Mouse (Mus musculus): ENCODE data around the gene Fam177a. TPM values are rescaled to one million over a fixed set of nuclear protein-coding genes. Genes with fewer than 3 reads are reported as not detected.
A peak's percentile ranks its signal among the peaks of the same experiment; 100 is the strongest.
"Not testable (repeated sequence)": the region's sequence is repeated elsewhere in the genome, so short reads cannot be mapped to it uniquely, and the experiment has no call there.

Fam177a gene
- 17.1 and 21.3 TPM in 2 replicates for total RNA-seq (2017)

- peak; percentile 80 for ATAC-seq (ENCODE audit: extremely low read depth, insufficient number of reproducible peaks, low FRiP score, poor library complexity, severe bottlenecking)
Observed at GRCm38 (mm10) chr12:55124242-55124641, at the start of gene Fam177a. TSS of gene Fam177a (plus strand) at chr12:55124469.

GRCm38 (mm10) chr12:55075296-55075695 is 49.0 kb upstream of the Fam177a start:
- ATAC-seq (ENCODE audit: extremely low read depth, insufficient number of reproducible peaks, low FRiP score, poor library complexity, severe bottlenecking) = no peak

- ATAC-seq (ENCODE audit: extremely low read depth, insufficient number of reproducible peaks, low FRiP score, poor library complexity, severe bottlenecking) = not testable (repeated sequence)
Observed at GRCm38 (mm10) chr12:55078706-55079105, 45.6 kb upstream of the Fam177a start.

- ATAC-seq (ENCODE audit: extremely low read depth, insufficient number of reproducible peaks, low FRiP score, poor library complexity, severe bottlenecking) = peak; percentile 94
Observed at GRCm38 (mm10) chr12:55079726-55080600, 44.3 kb upstream of the Fam177a start, which contains the start of the genes 2700097O09Rik and Srp54a. TSS of gene 2700097O09Rik (minus strand) at chr12:55080110. TSS of gene Srp54a (plus strand) at chr12:55080262.

- 0 out of 2 replicates have a peak, but pooled peaks have one; percentile 7 for ATAC-seq (ENCODE audit: extremely low read depth, insufficient number of reproducible peaks, low FRiP score, poor library complexity, severe bottlenecking)
Observed at GRCm38 (mm10) chr12:55080601-55080942, 43.7 kb upstream of the Fam177a start.

GRCm38 (mm10) chr12:55092127-55092526 is 32.1 kb upstream of the Fam177a start:
- not testable (repeated sequence) for ATAC-seq (ENCODE audit: extremely low read depth, insufficient number of reproducible peaks, low FRiP score, poor library complexity, severe bottlenecking)

DNA sequence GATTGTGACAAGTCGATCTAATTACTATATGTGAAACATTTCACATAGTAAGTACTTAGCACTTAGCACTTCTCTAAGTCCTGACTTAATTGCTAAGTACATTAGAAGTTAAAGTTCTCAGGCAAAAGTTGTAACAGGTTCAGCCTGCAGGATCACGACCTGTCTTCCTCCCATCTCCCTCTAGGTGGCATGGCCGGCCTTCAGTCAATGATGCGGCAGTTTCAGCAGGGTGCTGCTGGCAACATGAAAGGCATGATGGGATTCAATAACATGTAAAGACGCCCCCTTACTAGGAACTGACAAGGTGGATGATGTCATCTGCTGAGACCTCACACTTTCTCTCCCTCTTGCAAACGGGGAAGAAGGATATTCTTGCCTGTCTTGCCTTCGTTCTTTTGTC is 11.7 kb upstream of the Fam177a start:
- peak; percentile 38; the same call in 1 of the 2 replicates for ATAC-seq (ENCODE audit: extremely low read depth, insufficient number of reproducible peaks, low FRiP score, poor library complexity, severe bottlenecking)

DNA sequence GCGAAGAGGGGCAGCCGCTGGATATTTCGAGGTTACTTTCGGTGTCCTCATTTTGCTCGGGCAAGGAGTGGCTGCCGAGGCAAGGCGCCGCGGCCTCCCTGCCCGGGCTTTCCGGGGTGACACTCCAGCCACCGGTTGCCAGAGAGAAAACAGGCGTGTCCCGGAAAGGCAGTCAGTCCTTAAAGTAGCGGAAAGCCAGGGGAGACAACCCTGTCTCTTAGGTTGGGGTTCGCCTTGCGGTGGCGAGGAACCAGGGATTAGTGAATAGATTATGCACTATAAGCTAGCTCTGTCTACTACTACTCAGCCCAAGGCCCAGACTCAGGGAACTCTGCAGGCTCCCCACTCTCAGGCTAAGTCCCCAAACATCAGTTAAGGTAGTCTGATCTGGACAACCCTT is 462 bp downstream of the Fam177a start:
- peak; percentile 23; the same call in 1 of the 2 replicates for ATAC-seq (ENCODE audit: extremely low read depth, insufficient number of reproducible peaks, low FRiP score, poor library complexity, severe bottlenecking)

DNA sequence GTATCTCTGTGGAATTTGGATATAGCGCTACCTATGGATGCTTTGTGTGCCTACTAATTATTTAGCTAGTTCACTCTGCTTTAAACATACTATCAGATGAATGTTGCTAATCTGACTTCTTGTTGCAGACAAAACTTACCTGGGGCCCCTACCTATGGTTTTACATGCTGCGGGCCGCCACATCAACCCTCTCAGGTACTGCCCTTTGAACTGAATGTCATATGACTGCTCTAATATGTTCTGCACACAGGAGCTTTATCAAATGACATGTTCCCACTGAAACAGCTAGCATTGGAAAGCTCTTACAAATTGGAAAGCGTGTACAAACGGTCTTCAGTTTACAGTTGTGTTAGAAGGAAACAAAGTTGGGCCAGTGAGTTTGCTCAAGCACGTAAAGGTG is 11.3 kb downstream of the Fam177a start:
- ATAC-seq (ENCODE audit: extremely low read depth, insufficient number of reproducible peaks, low FRiP score, poor library complexity, severe bottlenecking) = not testable (repeated sequence)

DNA sequence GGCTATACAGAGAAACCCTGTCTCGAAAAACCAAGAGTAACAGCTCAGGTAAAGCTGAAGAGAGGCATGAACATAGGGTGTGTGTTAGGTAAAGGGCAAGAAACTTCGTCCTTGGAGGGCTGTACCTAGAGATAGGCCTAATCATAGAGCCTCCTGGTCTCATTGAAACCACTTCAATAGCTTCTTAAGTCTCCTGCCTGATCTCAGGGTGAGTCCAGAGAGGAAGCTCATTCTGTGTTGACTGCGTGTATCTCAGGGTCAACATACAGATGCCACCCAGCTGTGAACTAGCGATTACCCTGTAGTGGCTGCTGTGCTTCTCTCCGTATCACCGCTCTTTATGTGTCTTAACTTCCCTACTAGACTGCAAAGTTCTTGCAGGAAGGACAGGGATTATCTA is 13.6 kb downstream of the Fam177a start:
- not testable (repeated sequence) for ATAC-seq (ENCODE audit: extremely low read depth, insufficient number of reproducible peaks, low FRiP score, poor library complexity, severe bottlenecking)

- ATAC-seq (ENCODE audit: extremely low read depth, insufficient number of reproducible peaks, low FRiP score, poor library complexity, severe bottlenecking) = peak; percentile 93
Observed at GRCm38 (mm10) chr12:55154559-55155448, 30.5 kb downstream of the Fam177a start, which contains the start of gene Srp54b. TSS of gene Srp54b (plus strand) at chr12:55155104.

- peak; percentile 14; the same call in 1 of the 2 replicates for ATAC-seq (ENCODE audit: extremely low read depth, insufficient number of reproducible peaks, low FRiP score, poor library complexity, severe bottlenecking)
Observed at GRCm38 (mm10) chr12:55155449-55155783, 31.1 kb downstream of the Fam177a start.

DNA sequence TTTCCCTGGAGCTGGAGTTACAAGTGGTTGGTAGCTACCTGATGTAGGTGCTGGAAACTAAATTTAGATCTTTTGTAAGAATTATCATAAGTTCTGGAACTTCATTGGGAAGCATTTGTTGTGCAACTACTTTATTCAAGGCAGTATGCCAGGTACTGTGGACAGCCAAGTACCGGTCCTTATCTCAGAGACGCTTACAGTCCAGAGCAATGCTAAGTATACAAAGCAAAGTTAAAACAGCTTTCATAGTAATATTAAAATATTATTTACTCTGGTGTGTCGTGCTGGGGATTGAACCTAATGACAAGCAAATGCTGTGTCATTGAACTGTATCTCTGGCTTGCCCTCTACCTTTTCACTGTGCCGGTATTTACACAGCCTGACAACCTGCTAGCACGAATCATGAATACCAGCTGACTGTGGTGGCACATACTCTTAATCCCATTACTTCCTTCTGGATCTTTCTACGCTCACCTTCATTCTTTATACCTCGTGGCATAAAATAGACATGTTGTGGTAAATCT is 42.8 kb downstream of the Fam177a start:
- ATAC-seq (ENCODE audit: extremely low read depth, insufficient number of reproducible peaks, low FRiP score, poor library complexity, severe bottlenecking) = not testable (repeated sequence)

- ATAC-seq (ENCODE audit: extremely low read depth, insufficient number of reproducible peaks, low FRiP score, poor library complexity, severe bottlenecking) = 0 out of 2 replicates have a peak, but pooled peaks have one; percentile 31
Observed at GRCm38 (mm10) chr12:55187686-55188085, 63.4 kb downstream of the Fam177a start.

DNA sequence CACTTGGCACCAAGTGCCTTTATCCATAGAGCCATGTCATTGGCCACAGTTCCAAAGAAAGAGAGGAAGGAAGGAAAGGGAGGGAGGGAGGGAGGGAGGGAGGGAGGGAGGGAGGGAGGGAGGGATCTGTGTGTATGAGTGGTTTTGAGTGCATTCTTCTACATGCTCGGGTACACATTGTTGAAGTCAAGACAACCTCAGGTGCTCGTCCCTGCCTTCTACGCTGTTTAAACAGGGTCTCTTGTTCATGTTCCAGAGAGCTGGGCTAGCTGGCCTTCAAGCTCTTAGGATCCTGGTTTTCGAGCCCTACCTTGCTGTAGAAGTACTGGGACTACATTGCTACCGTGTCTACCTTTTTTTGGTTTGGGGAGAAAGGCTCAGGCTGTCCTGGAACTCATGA is 64.9 kb downstream of the Fam177a start:
- ATAC-seq (ENCODE audit: extremely low read depth, insufficient number of reproducible peaks, low FRiP score, poor library complexity, severe bottlenecking) = not testable (repeated sequence)

All from neutrophil, adult 5-6 weeks (primary cell).